Comparison of ENCODE assay signal across 26 mouse cellular contexts in genomic region chr6:67116306-67116705, GRCm38 (mm10).
DNase-seq lines count a peak whose midpoint lies in the region; ATAC-seq and TF ChIP-seq lines count a peak whose summit lies in the region.
"Had no signal": no experiment of that assay in that cellular context is flagged by ENCODE, and none has a peak within 500 bp of the region (broad histone marks: within the 10 kb centered on the region; RNA-seq: fewer than 3 reads in every experiment).

No protein-coding gene starts in this region.

- intact Hi-C loops in heart, postnatal 25 days (cut with DNase I), result no loop called here

- no peak overlapping the region for H3K4me3 ChIP-seq in liver, adult 2 months (ENCODE audit: insufficient read depth, low read depth, low read length)
- H3K4me3 ChIP-seq in liver, embryonic 11.5 days (ENCODE audit: low read depth, low read length), result no peak overlapping the region
- H3K4me3 ChIP-seq: embryonic facial prominence, embryonic 13.5 days; embryonic facial prominence, embryonic 15.5 days; erythroblast, embryonic 14.5 days; forebrain, embryonic 10.5 days; forebrain, embryonic 12.5 days had no signal

- H3K4me1 ChIP-seq in liver, adult 2 months (ENCODE audit: control insufficient read depth, insufficient read depth, low read length), result peaks cover 2% of the 10 kb centered on the region
- H3K4me1 ChIP-seq in liver, embryonic 11.5 days (replicated peaks; ENCODE audit: control insufficient read depth, insufficient read depth, low read length), result no peaks in the 10 kb centered on the region; the same call in 1 of the 2 replicates

- no peaks in the 10 kb centered on the region for H3K9me3 ChIP-seq in liver, embryonic 11.5 days (ENCODE audit: control insufficient read depth, low read length)
- H3K9me3 ChIP-seq: embryonic facial prominence, embryonic 13.5 days; embryonic facial prominence, embryonic 15.5 days; forebrain, embryonic 10.5 days; forebrain, embryonic 12.5 days; G1E had no signal

- H3K9ac ChIP-seq in liver, adult 2 months (ENCODE audit: low read depth, low read length), result no peak overlapping the region
- H3K9ac ChIP-seq in liver, embryonic 11.5 days (ENCODE audit: low read depth, low read length), result no peak overlapping the region
- H3K9ac ChIP-seq: embryonic facial prominence, embryonic 13.5 days; embryonic facial prominence, embryonic 15.5 days; forebrain, embryonic 12.5 days had no signal

- H3K36me3 ChIP-seq in liver, adult 2 months (ENCODE audit: control insufficient read depth, insufficient read depth, low read length), result no peaks in the 10 kb centered on the region
- no peaks in the 10 kb centered on the region for H3K36me3 ChIP-seq in liver, embryonic 11.5 days (ENCODE audit: control insufficient read depth, insufficient read depth, low read length)
- H3K36me3 ChIP-seq: embryonic facial prominence, embryonic 13.5 days; embryonic facial prominence, embryonic 15.5 days; forebrain, embryonic 10.5 days; forebrain, embryonic 12.5 days; G1E had no signal

- no peak overlapping the region for H3K27ac ChIP-seq in liver, adult 2 months (replicated peaks; ENCODE audit: insufficient read depth, low read depth, low read length)
- H3K27ac ChIP-seq in liver, embryonic 11.5 days (ENCODE audit: low read depth, low read length), result no peak overlapping the region
- H3K27ac ChIP-seq: embryonic facial prominence, embryonic 13.5 days; embryonic facial prominence, embryonic 15.5 days; forebrain, embryonic 10.5 days; forebrain, embryonic 12.5 days had no signal

- H3K79me2 ChIP-seq in liver, adult 2 months (ENCODE audit: control insufficient read depth, insufficient read depth, low read length), result no peaks in the 10 kb centered on the region

- H3K4me2 ChIP-seq in liver, embryonic 11.5 days, result no peak overlapping the region
- H3K4me2 ChIP-seq: embryonic facial prominence, embryonic 13.5 days; embryonic facial prominence, embryonic 15.5 days; forebrain, embryonic 12.5 days had no signal

- ATAC-seq in liver, embryonic 11.5 days (replicated peaks; ENCODE audit: low FRiP score), result no peak
- ATAC-seq: activated CD4-positive, CD25-positive, alpha-beta regulatory T cell, adult 4 months; CD4-positive, CD25-positive, alpha-beta regulatory T cell, adult 4 months; forebrain, embryonic 14.5 days; forebrain, embryonic 16.5 days; Patski had no signal

- 39% methylated on average over 3 of the region's 3 CpGs for WGBS in liver, adult 2 months
- 73% methylated on average over 3 of the region's 3 CpGs for WGBS in liver, embryonic 11.5 days

- peak; percentile 30 for DNase-seq in heart, adult 11 months
- DNase-seq in heart, postnatal 25 days (ENCODE audit: low spot score), result no peak
- peak; percentile 67 for DNase-seq in liver, adult 2 months (ENCODE audit: extremely low read depth, low read depth, low spot score)
- DNase-seq in liver, embryonic 11.5 days (ENCODE audit: low spot score), result no peak
- DNase-seq in adipocyte (ENCODE audit: low spot score), result peak; percentile 74
- DNase-seq: adrenal gland, adult 2 months; adrenal gland, postnatal 10 days; adrenal gland, postnatal 25 days; B cell, adult 2 months; cerebellum, adult 11 months; cerebellum, adult 8-10 months; cerebellum, adult 9-11 months; cerebellum, postnatal 36 days; embryo, embryonic 11 days had no signal

- no peaks in the 10 kb centered on the region for H3K27me3 ChIP-seq in liver, adult 2 months (ENCODE audit: control insufficient read depth, insufficient read depth, low read length)
- H3K27me3 ChIP-seq in liver, embryonic 11.5 days (replicated peaks; ENCODE audit: control insufficient read depth, insufficient read depth, low read length), result peaks cover 7% of the 10 kb centered on the region; the same call in 1 of the 2 replicates
- H3K27me3 ChIP-seq: CH12.LX; embryonic facial prominence, embryonic 15.5 days; Patski had no signal

- no peak for TF ChIP-seq CTCF in liver, adult 2 months (IDR thresholded peaks at IDR 0.05; ENCODE audit: low read depth, low read length)

- TF ChIP-seq POLR2A in liver, adult 2 months (IDR thresholded peaks at IDR 0.05; ENCODE audit: extremely low read depth, insufficient read depth, low read length), result no peak

Comparison
In these comparisons a context has a peak if more than half of its experiments do, and no peak if none do; other contexts are left out.
1. DNase-seq: peak in heart, adult 11 months (single experiment), liver, adult 2 months (single experiment) and adipocyte (single experiment); none in heart, postnatal 25 days (single experiment) and liver, embryonic 11.5 days (single experiment).